Mouse (Mus musculus) layer of hippocampus, adult 18-20 months (tissue): ENCODE measurements around the gene Mrtfb. TPM values are rescaled to one million over a fixed set of nuclear protein-coding genes. Genes with fewer than 3 reads are reported as not detected.
"Not testable (repeated sequence)": the region's sequence is repeated elsewhere in the genome, so short reads cannot be mapped to it uniquely, and the experiment has no call there.

Experiments
- DNase-seq, 2 experiments: peaks; one replicate each; pipeline ENCODE4 v3.0.0; 2022; ENCODE audit warnings: low spot score in 2 of 2
- total RNA-seq, 2 experiments: library from RNA; stranded (reverse); gene quantifications; 2 replicates each; pipeline ENCODE4 v1.2.3; 2021

The Mrtfb gene
- total RNA-seq, 2 experiments from 2014 or later: 170 to 173 TPM

- no peak for DNase-seq
Measured at GRCm38 (mm10) chr16:13269426-13269825, 13.1 kb downstream of the Mrtfb start.

GRCm38 (mm10) chr16:13276258-13276657 is 20.0 kb downstream of the Mrtfb start:
- DNase-seq: no peak

- no peak for DNase-seq
Measured at GRCm38 (mm10) chr16:13276709-13277399, 20.6 kb downstream of the Mrtfb start.

- not testable (repeated sequence) for DNase-seq
Measured at GRCm38 (mm10) chr16:13286425-13286824, 30.1 kb downstream of the Mrtfb start.

GRCm38 (mm10) chr16:13297860-13298259 is 41.6 kb downstream of the Mrtfb start:
- no peak for DNase-seq

GRCm38 (mm10) chr16:13298991-13299390 is 42.7 kb downstream of the Mrtfb start:
- no peak for DNase-seq

GRCm38 (mm10) chr16:13306065-13306695 is 49.9 kb downstream of the Mrtfb start:
- DNase-seq: peak in 1 of 2 experiments; percentile 33

GRCm38 (mm10) chr16:13310096-13310683 is 53.9 kb downstream of the Mrtfb start:
- no peak for DNase-seq

GRCm38 (mm10) chr16:13311374-13311773 is 55.1 kb downstream of the Mrtfb start:
- no peak for DNase-seq

- DNase-seq: no peak
Measured at GRCm38 (mm10) chr16:13313096-13313719, 56.9 kb downstream of the Mrtfb start.

GRCm38 (mm10) chr16:13323751-13324150 is 67.5 kb downstream of the Mrtfb start:
- DNase-seq: no peak

GRCm38 (mm10) chr16:13326622-13327021 is 70.3 kb downstream of the Mrtfb start:
- no peak for DNase-seq

- DNase-seq: no peak
Measured at GRCm38 (mm10) chr16:13328646-13329045, 72.4 kb downstream of the Mrtfb start.

GRCm38 (mm10) chr16:13329640-13330039 is 73.4 kb downstream of the Mrtfb start:
- DNase-seq: no peak

- no peak for DNase-seq
Measured at GRCm38 (mm10) chr16:13330221-13330659, 74.0 kb downstream of the Mrtfb start.

GRCm38 (mm10) chr16:13331898-13332297 is 75.6 kb downstream of the Mrtfb start:
- no peak for DNase-seq

- DNase-seq: no peak
Measured at GRCm38 (mm10) chr16:13332536-13332935, 76.3 kb downstream of the Mrtfb start.

- no peak for DNase-seq
Measured at GRCm38 (mm10) chr16:13333781-13334341, 77.6 kb downstream of the Mrtfb start.

GRCm38 (mm10) chr16:13336503-13337230 is 80.4 kb downstream of the Mrtfb start:
- DNase-seq: no peak

- DNase-seq: no peak
Measured at GRCm38 (mm10) chr16:13338094-13338493, 81.8 kb downstream of the Mrtfb start.

- DNase-seq: peak; percentile 30 to 65
Measured at GRCm38 (mm10) chr16:13339433-13339832, 83.2 kb downstream of the Mrtfb start.
